Mouse (Mus musculus): ENCODE data around the gene Cdk14. TPM values are rescaled to one million over a fixed set of nuclear protein-coding genes. Genes with fewer than 3 reads are reported as not detected.
"Not testable (repeated sequence)": the region's sequence is repeated elsewhere in the genome, so short reads cannot be mapped to it uniquely, and the experiment has no call there.

Gene Cdk14
- polyA plus RNA-seq, 1 experiment from 2014 or later = 10.3 TPM

- not testable (repeated sequence) for H3K9me3 ChIP-seq (replicated peaks); H3K4me1 ChIP-seq; DNase-seq (ENCODE audit: low spot score); H3K27me3 ChIP-seq (ENCODE audit: low read depth, poor library complexity, severe bottlenecking); H3K36me3 ChIP-seq; H3K4me3 ChIP-seq; H3K27ac ChIP-seq (replicated peaks)
- WGBS = 89% methylated on average over 3 of the region's 3 CpGs
Observed at GRCm38 (mm10) chr5:4904911-4905310, 515.2 kb downstream of the Cdk14 start.

- Histone ChIP-seq H3K9me3 (replicated peaks) (no peaks in the 10 kb centered on the region), H3K36me3 (no peaks in the 10 kb centered on the region), H3K27ac (replicated peaks) (no peak overlapping the region), H3K4me3 (no peak overlapping the region), H3K4me1 (peaks cover 6% of the 10 kb centered on the region; the same call in 1 of the 2 replicates), H3K27me3 (ENCODE audit: low read depth, poor library complexity, severe bottlenecking) (no peaks in the 10 kb centered on the region)
- WGBS = 95% methylated on average over 2 of the region's 2 CpGs
- DNase-seq (ENCODE audit: low spot score) = no peak
Observed at GRCm38 (mm10) chr5:4898241-4898640, 521.9 kb downstream of the Cdk14 start.

- Histone ChIP-seq H3K27ac (replicated peaks) (no peak overlapping the region), H3K4me1 (peaks cover 12% of the 10 kb centered on the region), H3K4me3 (no peak overlapping the region), H3K36me3 (no peaks in the 10 kb centered on the region), H3K27me3 (ENCODE audit: low read depth, poor library complexity, severe bottlenecking) (no peaks in the 10 kb centered on the region), H3K9me3 (replicated peaks) (no peaks in the 10 kb centered on the region)
- WGBS = 78% methylated on average over 3 of the region's 3 CpGs
- no peak for DNase-seq (ENCODE audit: low spot score)
Observed at GRCm38 (mm10) chr5:4894988-4895387, 525.1 kb downstream of the Cdk14 start.

- Histone ChIP-seq H3K27ac (replicated peaks) (no peak overlapping the region), H3K4me3 (no peak overlapping the region), H3K36me3 (no peaks in the 10 kb centered on the region), H3K9me3 (replicated peaks) (no peaks in the 10 kb centered on the region), H3K27me3 (ENCODE audit: low read depth, poor library complexity, severe bottlenecking) (no peaks in the 10 kb centered on the region), H3K4me1 (peaks cover 12% of the 10 kb centered on the region)
- no peak for DNase-seq (ENCODE audit: low spot score)
- WGBS = 90% methylated on average over 5 of the region's 5 CpGs
Observed at GRCm38 (mm10) chr5:4893852-4894207, 526.3 kb downstream of the Cdk14 start.

GRCm38 (mm10) chr5:4893206-4893851 is 526.8 kb downstream of the Cdk14 start:
- H3K9me3 ChIP-seq (replicated peaks) = no peaks in the 10 kb centered on the region
- no peak overlapping the region for H3K27ac ChIP-seq (replicated peaks)
- H3K27me3 ChIP-seq (ENCODE audit: low read depth, poor library complexity, severe bottlenecking) = no peaks in the 10 kb centered on the region
- peaks cover 12% of the 10 kb centered on the region for H3K4me1 ChIP-seq
- no peaks in the 10 kb centered on the region for H3K36me3 ChIP-seq
- no peak overlapping the region for H3K4me3 ChIP-seq
- DNase-seq (ENCODE audit: low spot score) = no peak
- WGBS = 93% methylated on average over 5 of the region's 5 CpGs

- 83% methylated on average over 4 of the region's 4 CpGs for WGBS
- H3K27me3 ChIP-seq (ENCODE audit: low read depth, poor library complexity, severe bottlenecking) = no peaks in the 10 kb centered on the region
- no peaks in the 10 kb centered on the region for H3K9me3 ChIP-seq (replicated peaks)
- H3K4me3 ChIP-seq = no peak overlapping the region
- H3K36me3 ChIP-seq = no peaks in the 10 kb centered on the region
- H3K4me1 ChIP-seq = peaks cover 12% of the 10 kb centered on the region
- no peak for DNase-seq (ENCODE audit: low spot score)
- H3K27ac ChIP-seq (replicated peaks) = no peak overlapping the region
Observed at GRCm38 (mm10) chr5:4892734-4893133, 527.4 kb downstream of the Cdk14 start.

- no peaks in the 10 kb centered on the region for H3K36me3 ChIP-seq
- 82% methylated on average over 17 of the region's 17 CpGs for WGBS
- no peaks in the 10 kb centered on the region for H3K27me3 ChIP-seq (ENCODE audit: low read depth, poor library complexity, severe bottlenecking)
- H3K4me3 ChIP-seq = no peak overlapping the region
- no peak for DNase-seq (ENCODE audit: low spot score)
- no peaks in the 10 kb centered on the region for H3K9me3 ChIP-seq (replicated peaks)
- no peak overlapping the region for H3K27ac ChIP-seq (replicated peaks)
- H3K4me1 ChIP-seq = peaks cover 12% of the 10 kb centered on the region
Observed at GRCm38 (mm10) chr5:4891862-4892704, 528.0 kb downstream of the Cdk14 start.

GRCm38 (mm10) chr5:4887069-4887468 is 533.0 kb downstream of the Cdk14 start:
- no peak for DNase-seq (ENCODE audit: low spot score)
- 82% methylated on average over 4 of the region's 4 CpGs for WGBS
- H3K27me3 ChIP-seq (ENCODE audit: low read depth, poor library complexity, severe bottlenecking) = no peaks in the 10 kb centered on the region
- peaks cover 5% of the 10 kb centered on the region; the same call in 1 of the 2 replicates for H3K4me1 ChIP-seq
- H3K4me3 ChIP-seq = no peak overlapping the region
- H3K9me3 ChIP-seq (replicated peaks) = no peaks in the 10 kb centered on the region
- no peak overlapping the region for H3K27ac ChIP-seq (replicated peaks)
- H3K36me3 ChIP-seq = no peaks in the 10 kb centered on the region

GRCm38 (mm10) chr5:4882841-4883240 is 537.3 kb downstream of the Cdk14 start:
- H3K4me3 ChIP-seq = no peak overlapping the region
- peaks cover 10% of the 10 kb centered on the region; the same call in 1 of the 2 replicates for H3K9me3 ChIP-seq (replicated peaks)
- no peak for DNase-seq (ENCODE audit: low spot score)
- H3K4me1 ChIP-seq = peaks cover 27% of the 10 kb centered on the region
- H3K36me3 ChIP-seq = no peaks in the 10 kb centered on the region
- H3K27me3 ChIP-seq (ENCODE audit: low read depth, poor library complexity, severe bottlenecking) = 0 out of 2 replicates have a peak, but pooled peaks cover 11% of the 10 kb centered on the region
- H3K27ac ChIP-seq (replicated peaks) = no peak overlapping the region
- 86% methylated on average over 1 of the region's 1 CpGs for WGBS

GRCm38 (mm10) chr5:4880331-4880730 is 539.8 kb downstream of the Cdk14 start:
- WGBS = 66% methylated on average over 4 of the region's 4 CpGs
- no peaks in the 10 kb centered on the region for H3K36me3 ChIP-seq
- H3K4me3 ChIP-seq = no peak overlapping the region
- H3K27ac ChIP-seq (replicated peaks) = 0 out of 2 replicates have a peak overlapping the region, but pooled peaks have one; percentile 28
- no peak for DNase-seq (ENCODE audit: low spot score)
- H3K27me3 ChIP-seq (ENCODE audit: low read depth, poor library complexity, severe bottlenecking) = 0 out of 2 replicates have a peak, but pooled peaks cover 11% of the 10 kb centered on the region
- H3K9me3 ChIP-seq (replicated peaks) = peaks cover 10% of the 10 kb centered on the region; the same call in 1 of the 2 replicates
- peaks cover 43% of the 10 kb centered on the region for H3K4me1 ChIP-seq

GRCm38 (mm10) chr5:4878934-4879333 is 541.2 kb downstream of the Cdk14 start:
- Histone ChIP-seq H3K27ac (replicated peaks) (no peak overlapping the region), H3K4me1 (peaks cover 43% of the 10 kb centered on the region), H3K36me3 (no peaks in the 10 kb centered on the region), H3K4me3 (no peak overlapping the region), H3K9me3 (replicated peaks) (peaks cover 10% of the 10 kb centered on the region; the same call in 1 of the 2 replicates), H3K27me3 (ENCODE audit: low read depth, poor library complexity, severe bottlenecking) (peaks cover 17% of the 10 kb centered on the region; the same call in 1 of the 2 replicates)
- WGBS = 70% methylated on average over 3 of the region's 3 CpGs
- no peak for DNase-seq (ENCODE audit: low spot score)

GRCm38 (mm10) chr5:4877638-4878037 is 542.5 kb downstream of the Cdk14 start:
- peaks cover 17% of the 10 kb centered on the region; the same call in 1 of the 2 replicates for H3K27me3 ChIP-seq (ENCODE audit: low read depth, poor library complexity, severe bottlenecking)
- peak overlapping the region; percentile 68 for H3K27ac ChIP-seq (replicated peaks)
- no peak for DNase-seq (ENCODE audit: low spot score)
- WGBS = 31% methylated on average over 4 of the region's 4 CpGs
- H3K9me3 ChIP-seq (replicated peaks) = peaks cover 10% of the 10 kb centered on the region; the same call in 1 of the 2 replicates
- H3K4me3 ChIP-seq = no peak overlapping the region
- H3K4me1 ChIP-seq = peaks cover 43% of the 10 kb centered on the region
- no peaks in the 10 kb centered on the region for H3K36me3 ChIP-seq

All from midbrain, embryonic 10.5 days (tissue).